Comparison of ENCODE assay signal across 27 mouse cellular contexts in the genomic region with DNA sequence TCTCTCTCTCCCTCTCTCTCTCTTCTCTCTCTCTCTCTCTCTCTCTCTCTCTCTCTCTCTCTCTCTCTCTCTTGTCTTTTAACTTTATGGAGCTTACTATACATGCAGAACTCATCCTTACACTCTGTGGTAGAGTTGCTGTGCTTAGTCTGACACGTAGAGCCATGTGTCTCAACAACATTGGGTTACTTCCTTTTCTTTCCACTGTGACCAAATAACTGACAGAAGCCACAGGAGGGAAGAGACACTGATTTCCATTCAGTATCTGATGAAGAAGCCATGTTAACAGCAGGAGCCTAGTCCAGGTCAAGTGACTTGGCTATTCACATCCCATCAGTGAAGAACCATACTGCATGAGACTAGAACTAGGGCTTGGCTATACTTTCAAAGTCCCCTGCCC. TPM values are rescaled to one million over a fixed set of nuclear protein-coding genes. Genes with fewer than 3 reads are reported as not detected.
DNase-seq lines count a peak whose midpoint lies in the region; ATAC-seq lines count a peak whose summit lies in the region.
"Had no signal": no experiment of that assay in that cellular context is flagged by ENCODE, and none has a peak within 500 bp of the region (broad histone marks: within the 10 kb centered on the region; RNA-seq: fewer than 3 reads in every experiment).

No protein-coding gene starts in this region.

- no peaks in the 10 kb centered on the region for H3K4me1 ChIP-seq in forebrain, embryonic 11.5 days (replicated peaks; ENCODE audit: control insufficient read depth, insufficient read depth, low read length)
- no peaks in the 10 kb centered on the region for H3K4me1 ChIP-seq in hindbrain, embryonic 13.5 days (replicated peaks)
- H3K4me1 ChIP-seq: forebrain, embryonic 13.5 days; forebrain, embryonic 15.5 days had no signal

- H3K9me3 ChIP-seq in forebrain, embryonic 11.5 days (ENCODE audit: control insufficient read depth, low read length): no peaks in the 10 kb centered on the region
- no peaks in the 10 kb centered on the region for H3K9me3 ChIP-seq in hindbrain, embryonic 13.5 days
- H3K9me3 ChIP-seq: embryonic facial prominence, embryonic 10.5 days; embryonic facial prominence, embryonic 12.5 days; forebrain, embryonic 13.5 days; forebrain, embryonic 15.5 days; G1E had no signal

- H3K27me3 ChIP-seq in forebrain, embryonic 11.5 days (ENCODE audit: control insufficient read depth, insufficient read depth, low read length): no peaks in the 10 kb centered on the region
- H3K27me3 ChIP-seq in hindbrain, embryonic 13.5 days: no peaks in the 10 kb centered on the region
- H3K27me3 ChIP-seq: CH12.LX; embryonic facial prominence, embryonic 12.5 days; forebrain, embryonic 13.5 days; forebrain, embryonic 15.5 days had no signal

- H3K9ac ChIP-seq in forebrain, embryonic 11.5 days (ENCODE audit: low read length): no peak overlapping the region
- H3K9ac ChIP-seq in hindbrain, embryonic 13.5 days: no peak overlapping the region
- H3K9ac ChIP-seq: embryonic facial prominence, embryonic 12.5 days; forebrain, embryonic 13.5 days; forebrain, embryonic 15.5 days; forebrain, postnatal 0 days had no signal

- peak; percentile 39; the same call in 1 of the 2 replicates for ATAC-seq in common myeloid progenitor, adult 5-6 weeks (replicated peaks; ENCODE audit: low read depth, poor library complexity, severe bottlenecking)
- peak; percentile 42 to 45; a peak in 2 of 4 replicates for ATAC-seq in hematopoietic stem cell, adult 5-6 weeks (replicated peaks in 1 of 2; ENCODE audit: insufficient read depth in 1 of 2, low FRiP score in 2 of 2, low TSS enrichment in 1 of 2, low read depth in 1 of 2, poor library complexity in 2 of 2, severe bottlenecking in 2 of 2)
- peak; percentile 93 for ATAC-seq in megakaryocyte progenitor cell, adult 5-6 weeks (replicated peaks; ENCODE audit: poor library complexity)
- peak; percentile 69; the same call in 1 of the 2 replicates for ATAC-seq in neutrophil, adult 5-6 weeks (ENCODE audit: extremely low read depth, insufficient number of reproducible peaks, low FRiP score, poor library complexity, severe bottlenecking)
- ATAC-seq in forebrain, embryonic 11.5 days (replicated peaks; ENCODE audit: low FRiP score): no peak
- no peak for ATAC-seq in hindbrain, embryonic 13.5 days (ENCODE audit: low FRiP score)
- ATAC-seq: activated CD4-positive, CD25-positive, alpha-beta regulatory T cell, adult 4 months; CD4-positive, CD25-positive, alpha-beta regulatory T cell, adult 4 months; forebrain, embryonic 13.5 days; forebrain, embryonic 15.5 days; forebrain, postnatal 0 days; Patski had no signal

- H3K4me2 ChIP-seq in forebrain, embryonic 11.5 days (ENCODE audit: low read depth, low read length, severe bottlenecking): no peak overlapping the region
- no peak overlapping the region for H3K4me2 ChIP-seq in hindbrain, embryonic 13.5 days
- H3K4me2 ChIP-seq: embryonic facial prominence, embryonic 12.5 days; forebrain, embryonic 13.5 days; forebrain, embryonic 15.5 days had no signal

- H3K27ac ChIP-seq in forebrain, embryonic 11.5 days (ENCODE audit: low read depth, low read length): no peak overlapping the region
- no peak overlapping the region for H3K27ac ChIP-seq in hindbrain, embryonic 13.5 days
- H3K27ac ChIP-seq: embryonic facial prominence, embryonic 10.5 days; embryonic facial prominence, embryonic 12.5 days; forebrain, embryonic 13.5 days; forebrain, embryonic 15.5 days had no signal

- 93% methylated on average over 1 of the region's 1 CpGs for WGBS in forebrain, embryonic 11.5 days
- 73% methylated on average over 1 of the region's 1 CpGs for WGBS in hindbrain, embryonic 13.5 days

- DNase-seq in forebrain, embryonic 11.5 days (ENCODE audit: low spot score): no peak
- no peak for DNase-seq in right cerebral cortex, postnatal 10 days (ENCODE audit: low spot score in 2 of 2)
- DNase-seq in cerebellum, adult 9-11 months: no peak
- DNase-seq: adrenal gland, adult 8-10 months; adrenal gland, postnatal 14 days; adrenal gland, postnatal 36 days; B cell, adult 2 months; cerebellum, adult 11-12 months; cerebellum, adult 2 months; cerebellum, adult 9-10 months; cerebellum, postnatal 14 days; cerebellum, postnatal 36 days; forebrain, postnatal 0 days had no signal

- no peaks in the 10 kb centered on the region for H3K36me3 ChIP-seq in forebrain, embryonic 11.5 days (ENCODE audit: control insufficient read depth, insufficient read depth, low read length)
- no peaks in the 10 kb centered on the region for H3K36me3 ChIP-seq in hindbrain, embryonic 13.5 days
- H3K36me3 ChIP-seq: embryonic facial prominence, embryonic 10.5 days; embryonic facial prominence, embryonic 12.5 days; forebrain, embryonic 15.5 days; G1E had no signal

- no peak overlapping the region for H3K4me3 ChIP-seq in forebrain, embryonic 11.5 days (ENCODE audit: low read depth, low read length)
- no peak overlapping the region for H3K4me3 ChIP-seq in hindbrain, embryonic 13.5 days
- H3K4me3 ChIP-seq: embryonic facial prominence, embryonic 10.5 days; embryonic facial prominence, embryonic 12.5 days; forebrain, embryonic 13.5 days; forebrain, embryonic 15.5 days had no signal

RNA-seq across cellular contexts. Expression of a gene that starts 21.1 kb away (rescaled TPM):
- 0.18 and 0.34 TPM in 2 replicates for total RNA-seq in common myeloid progenitor, adult 5-6 weeks (2017)
- total RNA-seq in hematopoietic stem cell, adult 5-6 weeks (2017): 0.25 and 0.35 TPM in 2 replicates
- total RNA-seq in megakaryocyte progenitor cell, adult 5-6 weeks (2015): 0.12 and 0.17 TPM in 2 replicates
- 0.34 and 1.2 TPM in 2 replicates for total RNA-seq in megakaryocyte progenitor cell, adult 5-6 weeks (2017)
- total RNA-seq in neutrophil, adult 5-6 weeks (2017): 4.3 and 8.1 TPM in 2 replicates
- polyA plus RNA-seq in forebrain, embryonic 11.5 days (2014; fragmentation: Nextera tagmentation; extraction: Ambion mirVana): 4.2 and 4.6 TPM in 2 replicates
- polyA plus RNA-seq in hindbrain, embryonic 13.5 days (2015; fragmentation: Nextera tagmentation; extraction: Ambion mirVana): 2.3 and 2.4 TPM in 2 replicates
- polyA plus RNA-seq: activated CD4-positive, CD25-positive, alpha-beta regulatory T cell, adult 4 months; CD4-positive, CD25-positive, alpha-beta regulatory T cell, adult 4 months; G1E; Patski had no signal

Comparison
In these comparisons a context has a peak if more than half of its experiments do, and no peak if none do; other contexts are left out.
1. ATAC-seq: peak in common myeloid progenitor, adult 5-6 weeks (single experiment), hematopoietic stem cell, adult 5-6 weeks (2 of 2), megakaryocyte progenitor cell, adult 5-6 weeks (single experiment) and neutrophil, adult 5-6 weeks (single experiment); none in forebrain, embryonic 11.5 days (single experiment) and hindbrain, embryonic 13.5 days (single experiment).